10 mouse cellular contexts compared by ENCODE assay signal in the genomic region with DNA sequence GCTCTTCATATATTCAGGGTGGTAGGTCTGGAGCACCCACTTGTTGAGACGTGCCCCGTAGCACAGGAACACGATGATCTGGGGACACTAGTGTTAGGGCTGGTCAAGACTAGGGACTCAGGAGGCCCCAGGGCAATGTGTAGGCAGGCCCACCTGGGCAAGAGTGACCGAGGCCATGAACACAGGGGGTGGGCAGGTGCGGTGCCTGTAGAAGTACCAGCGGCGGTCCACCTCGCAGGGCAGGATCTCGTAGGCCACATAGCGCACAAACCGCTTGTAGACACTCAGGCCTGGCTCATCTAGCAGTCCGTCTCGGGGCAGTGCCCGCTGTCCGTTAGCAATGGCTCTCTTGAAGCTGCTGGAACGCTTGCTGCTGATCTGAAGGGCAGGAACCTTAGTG. TPM values are rescaled to one million over a fixed set of nuclear protein-coding genes. Genes with fewer than 3 reads are reported as not detected.
DNase-seq lines count a peak whose midpoint lies in the region; ATAC-seq and TF ChIP-seq lines count a peak whose summit lies in the region.
"Had no signal": no experiment of that assay in that cellular context is flagged by ENCODE, and none has a peak within 500 bp of the region (broad histone marks: within the 10 kb centered on the region; RNA-seq: fewer than 3 reads in every experiment).

No protein-coding gene starts in this region.

- peak overlapping the region; percentile 71; the same call in 1 of the 2 replicates for H3K4me2 ChIP-seq in liver, embryonic 12.5 days
- no peak overlapping the region; the same call in none of the 2 replicates for H3K4me2 ChIP-seq in liver, embryonic 11.5 days
- H3K4me2 ChIP-seq in intestine, embryonic 15.5 days (replicated peaks) = peak overlapping the region; percentile 91; the same call in 1 of the 2 replicates
- peak overlapping the region; percentile 98 for H3K4me2 ChIP-seq in neural tube, embryonic 15.5 days

- H3K36me3 ChIP-seq in liver, embryonic 12.5 days = peaks cover 65% of the 10 kb centered on the region
- H3K36me3 ChIP-seq in liver, embryonic 11.5 days (ENCODE audit: control insufficient read depth, insufficient read depth, low read length) = peaks cover 36% of the 10 kb centered on the region
- peaks cover 17% of the 10 kb centered on the region for H3K36me3 ChIP-seq in intestine, embryonic 15.5 days
- peaks cover 44% of the 10 kb centered on the region for H3K36me3 ChIP-seq in neural tube, embryonic 15.5 days

- peak overlapping the region; percentile 64 for H3K4me3 ChIP-seq in cerebellum, adult 2 months (replicated peaks; ENCODE audit: insufficient read depth, low read depth, low read length)
- H3K4me3 ChIP-seq in liver, embryonic 12.5 days = no peak overlapping the region
- no peak overlapping the region; the same call in 1 of the 2 replicates for H3K4me3 ChIP-seq in liver, embryonic 11.5 days (ENCODE audit: low read depth, low read length)
- no peak overlapping the region for H3K4me3 ChIP-seq in intestine, embryonic 15.5 days (replicated peaks)
- peak overlapping the region; percentile 58; the same call in 1 of the 2 replicates for H3K4me3 ChIP-seq in neural tube, embryonic 15.5 days (replicated peaks)

- H3K27ac ChIP-seq in cerebellum, adult 2 months (ENCODE audit: insufficient read depth, low read length) = peak overlapping the region; percentile 75
- H3K27ac ChIP-seq in liver, embryonic 12.5 days = no peak overlapping the region
- H3K27ac ChIP-seq in liver, embryonic 11.5 days (ENCODE audit: low read depth, low read length) = no peak overlapping the region
- no peak overlapping the region for H3K27ac ChIP-seq in intestine, embryonic 15.5 days
- H3K27ac ChIP-seq in neural tube, embryonic 15.5 days (replicated peaks) = no peak overlapping the region

- DNase-seq in cerebellum, adult 2 months = no peak
- no peak for DNase-seq in cerebellum, postnatal 36 days
- no peak for DNase-seq in liver, embryonic 11.5 days (ENCODE audit: low spot score)
- DNase-seq in embryo, embryonic 9.5 days (ENCODE audit: extremely low spot score) = no peak
- DNase-seq: layer of hippocampus, postnatal 36 days; thymus, adult 2 months had no signal

- TF ChIP-seq POLR2A in cerebellum, adult 2 months (IDR thresholded peaks at IDR 0.05; ENCODE audit: borderline replicate concordance, insufficient read depth, low read length) = no peak

- peaks cover 41% of the 10 kb centered on the region for H3K4me1 ChIP-seq in cerebellum, adult 2 months (ENCODE audit: control insufficient read depth, insufficient read depth, low read length)
- H3K4me1 ChIP-seq in liver, embryonic 12.5 days = peaks cover 81% of the 10 kb centered on the region
- peaks cover 51% of the 10 kb centered on the region for H3K4me1 ChIP-seq in liver, embryonic 11.5 days (replicated peaks; ENCODE audit: control insufficient read depth, insufficient read depth, low read length)
- peaks cover 62% of the 10 kb centered on the region for H3K4me1 ChIP-seq in intestine, embryonic 15.5 days (replicated peaks)
- H3K4me1 ChIP-seq in neural tube, embryonic 15.5 days = peaks cover 73% of the 10 kb centered on the region

- 82% methylated on average over 16 of the region's 16 CpGs for WGBS in cerebellum, adult 2 months
- 89% methylated on average over 16 of the region's 16 CpGs for WGBS in liver, embryonic 12.5 days (ENCODE audit: insufficient replicate concordance)
- WGBS in liver, embryonic 11.5 days = 93% methylated on average over 16 of the region's 16 CpGs
- WGBS in intestine, embryonic 15.5 days = 91% methylated on average over 16 of the region's 16 CpGs
- WGBS in neural tube, embryonic 15.5 days = 94% methylated on average over 16 of the region's 16 CpGs

- no peaks in the 10 kb centered on the region for H3K27me3 ChIP-seq in cerebellum, adult 2 months (ENCODE audit: control insufficient read depth, insufficient read depth, low read length)
- H3K27me3 ChIP-seq in liver, embryonic 12.5 days (replicated peaks) = no peaks in the 10 kb centered on the region
- H3K27me3 ChIP-seq in liver, embryonic 11.5 days (replicated peaks; ENCODE audit: control insufficient read depth, insufficient read depth, low read length) = no peaks in the 10 kb centered on the region
- no peaks in the 10 kb centered on the region for H3K27me3 ChIP-seq in intestine, embryonic 15.5 days (replicated peaks)
- H3K27me3 ChIP-seq in neural tube, embryonic 15.5 days (replicated peaks) = no peaks in the 10 kb centered on the region

- no peak for TF ChIP-seq CTCF in cerebellum, adult 2 months (IDR thresholded peaks at IDR 0.05; ENCODE audit: borderline replicate concordance, insufficient read depth, low read depth, low read length)

- 0 out of 2 replicates have a peak overlapping the region, but pooled peaks have one; percentile 56 for H3K9ac ChIP-seq in liver, embryonic 12.5 days
- H3K9ac ChIP-seq in liver, embryonic 11.5 days (ENCODE audit: low read depth, low read length) = no peak overlapping the region
- H3K9ac ChIP-seq in intestine, embryonic 15.5 days = 0 out of 2 replicates have a peak overlapping the region, but pooled peaks have one; percentile 50
- H3K9ac ChIP-seq in neural tube, embryonic 15.5 days (replicated peaks) = peak overlapping the region; percentile 92

- no peaks in the 10 kb centered on the region for H3K9me3 ChIP-seq in liver, embryonic 12.5 days (replicated peaks)
- no peaks in the 10 kb centered on the region for H3K9me3 ChIP-seq in liver, embryonic 11.5 days (ENCODE audit: control insufficient read depth, low read length)
- H3K9me3 ChIP-seq in intestine, embryonic 15.5 days = no peaks in the 10 kb centered on the region
- no peaks in the 10 kb centered on the region for H3K9me3 ChIP-seq in neural tube, embryonic 15.5 days (replicated peaks)

- no peak for ATAC-seq in liver, embryonic 12.5 days
- ATAC-seq in liver, embryonic 11.5 days (replicated peaks; ENCODE audit: low FRiP score) = no peak
- no peak for ATAC-seq in intestine, embryonic 15.5 days
- ATAC-seq in neural tube, embryonic 15.5 days (ENCODE audit: low FRiP score) = no peak
- ATAC-seq in megakaryocyte-erythroid progenitor cell, adult 5-6 weeks (replicated peaks; ENCODE audit: low FRiP score, low TSS enrichment, poor library complexity, severe bottlenecking) = no peak

RNA-seq across cellular contexts. Expression of a gene that starts 1.3 kb away (rescaled TPM):
- 111 and 119 TPM in 2 replicates for polyA plus RNA-seq in cerebellum, adult 2 months (2012; rRNA removed)
- 0.80 and 0.89 TPM in 2 replicates for polyA plus RNA-seq in liver, embryonic 12.5 days (2016; fragmentation: Nextera tagmentation; extraction: Ambion mirVana)
- polyA plus RNA-seq in liver, embryonic 11.5 days (2014; fragmentation: Nextera tagmentation; extraction: Ambion mirVana) = 0.60 and 1.6 TPM in 2 replicates
- 1.8 and 1.9 TPM in 2 replicates for polyA plus RNA-seq in intestine, embryonic 15.5 days (2015; fragmentation: Nextera tagmentation; extraction: Ambion mirVana)
- polyA plus RNA-seq in neural tube, embryonic 15.5 days (2015; fragmentation: Nextera tagmentation; extraction: Ambion mirVana) = 45.9 and 56.9 TPM in 2 replicates
- total RNA-seq in megakaryocyte-erythroid progenitor cell, adult 5-6 weeks (2014; fragmentation: Nextera tagmentation) = 0.50 and 2.0 TPM in 2 replicates
- total RNA-seq in megakaryocyte-erythroid progenitor cell, adult 5-6 weeks (2017) = 0.30 and 0.47 TPM in 2 replicates

RNA-seq across cellular contexts. Expression of a gene that starts 2.6 kb away (rescaled TPM):
- 326 and 333 TPM in 2 replicates for polyA plus RNA-seq in cerebellum, adult 2 months (2012; rRNA removed)
- 150 and 156 TPM in 2 replicates for polyA plus RNA-seq in liver, embryonic 12.5 days (2016; fragmentation: Nextera tagmentation; extraction: Ambion mirVana)
- polyA plus RNA-seq in liver, embryonic 11.5 days (2014; fragmentation: Nextera tagmentation; extraction: Ambion mirVana) = 249 and 252 TPM in 2 replicates
- polyA plus RNA-seq in intestine, embryonic 15.5 days (2015; fragmentation: Nextera tagmentation; extraction: Ambion mirVana) = 297 and 322 TPM in 2 replicates
- 380 TPM in 2 replicates for polyA plus RNA-seq in neural tube, embryonic 15.5 days (2015; fragmentation: Nextera tagmentation; extraction: Ambion mirVana)
- total RNA-seq in megakaryocyte-erythroid progenitor cell, adult 5-6 weeks (2014; fragmentation: Nextera tagmentation) = 89.4 and 112 TPM in 2 replicates
- 77.6 and 77.7 TPM in 2 replicates for total RNA-seq in megakaryocyte-erythroid progenitor cell, adult 5-6 weeks (2017)

RNA-seq across cellular contexts. Expression of a gene that starts 5.7 kb away (rescaled TPM):
- polyA plus RNA-seq in cerebellum, adult 2 months (2012; rRNA removed) = 42.9 and 45.9 TPM in 2 replicates
- 0.43 and 0.64 TPM in 2 replicates for polyA plus RNA-seq in liver, embryonic 12.5 days (2016; fragmentation: Nextera tagmentation; extraction: Ambion mirVana)
- polyA plus RNA-seq in liver, embryonic 11.5 days (2014; fragmentation: Nextera tagmentation; extraction: Ambion mirVana) = 0.78 and 1.1 TPM in 2 replicates
- 1.1 and 2.4 TPM in 2 replicates for polyA plus RNA-seq in intestine, embryonic 15.5 days (2015; fragmentation: Nextera tagmentation; extraction: Ambion mirVana)
- 11.6 and 14.6 TPM in 2 replicates for polyA plus RNA-seq in neural tube, embryonic 15.5 days (2015; fragmentation: Nextera tagmentation; extraction: Ambion mirVana)
- 1.7 and 6.4 TPM in 2 replicates for total RNA-seq in megakaryocyte-erythroid progenitor cell, adult 5-6 weeks (2014; fragmentation: Nextera tagmentation)
- not detected in 2 replicates for total RNA-seq in megakaryocyte-erythroid progenitor cell, adult 5-6 weeks (2017)

RNA-seq across cellular contexts. Expression of a gene that starts 7.1 kb away (rescaled TPM):
- polyA plus RNA-seq in cerebellum, adult 2 months (2012; rRNA removed) = 65.8 and 75.2 TPM in 2 replicates
- polyA plus RNA-seq in liver, embryonic 12.5 days (2016; fragmentation: Nextera tagmentation; extraction: Ambion mirVana) = 26.6 and 26.8 TPM in 2 replicates
- 36.6 and 37.0 TPM in 2 replicates for polyA plus RNA-seq in liver, embryonic 11.5 days (2014; fragmentation: Nextera tagmentation; extraction: Ambion mirVana)
- polyA plus RNA-seq in intestine, embryonic 15.5 days (2015; fragmentation: Nextera tagmentation; extraction: Ambion mirVana) = 45.1 and 49.4 TPM in 2 replicates
- polyA plus RNA-seq in neural tube, embryonic 15.5 days (2015; fragmentation: Nextera tagmentation; extraction: Ambion mirVana) = 48.5 and 49.8 TPM in 2 replicates
- total RNA-seq in megakaryocyte-erythroid progenitor cell, adult 5-6 weeks (2014; fragmentation: Nextera tagmentation) = 20.1 and 31.7 TPM in 2 replicates
- total RNA-seq in megakaryocyte-erythroid progenitor cell, adult 5-6 weeks (2017) = 19.5 and 21.5 TPM in 2 replicates

RNA-seq across cellular contexts. Expression of a gene that starts 8.8 kb away (rescaled TPM):
- 105 and 121 TPM in 2 replicates for polyA plus RNA-seq in cerebellum, adult 2 months (2012; rRNA removed)
- 15.8 and 17.4 TPM in 2 replicates for polyA plus RNA-seq in liver, embryonic 12.5 days (2016; fragmentation: Nextera tagmentation; extraction: Ambion mirVana)
- 9.6 and 12.8 TPM in 2 replicates for polyA plus RNA-seq in liver, embryonic 11.5 days (2014; fragmentation: Nextera tagmentation; extraction: Ambion mirVana)
- polyA plus RNA-seq in intestine, embryonic 15.5 days (2015; fragmentation: Nextera tagmentation; extraction: Ambion mirVana) = 19.2 and 22.1 TPM in 2 replicates
- 17.8 and 23.0 TPM in 2 replicates for polyA plus RNA-seq in neural tube, embryonic 15.5 days (2015; fragmentation: Nextera tagmentation; extraction: Ambion mirVana)
- 51.2 and 54.8 TPM in 2 replicates for total RNA-seq in megakaryocyte-erythroid progenitor cell, adult 5-6 weeks (2014; fragmentation: Nextera tagmentation)
- total RNA-seq in megakaryocyte-erythroid progenitor cell, adult 5-6 weeks (2017) = 21.3 and 27.4 TPM in 2 replicates

Comparison
In these comparisons a context has a peak if more than half of its experiments do, and no peak if none do; other contexts are left out.
1. H3K4me3 ChIP-seq: peak in cerebellum, adult 2 months (single experiment) and neural tube, embryonic 15.5 days (single experiment); none in liver, embryonic 12.5 days (single experiment), liver, embryonic 11.5 days (single experiment) and intestine, embryonic 15.5 days (single experiment).
2. RNA of a gene that starts 1.3 kb away (polyA plus RNA-seq): 111 to 119 TPM in cerebellum, adult 2 months and 45.9 to 56.9 TPM in neural tube, embryonic 15.5 days; 1.8 to 1.9 TPM in intestine, embryonic 15.5 days, 0.60 to 1.6 TPM in liver, embryonic 11.5 days and 0.80 to 0.89 TPM in liver, embryonic 12.5 days; every median in the first group is over 10 times any median in the second.